Mouse (Mus musculus) skeletal muscle tissue, adult 2 months (tissue): ENCODE data around the gene Zfp318.

ENCODE experiments used
- DNase-seq: peaks from one replicate; pipeline ENCODE4 v3.0.0-alpha.2; 2012; ENCODE audit warnings: low read depth, low spot score

The Zfp318 gene

GRCm38 (mm10) chr17:46446264-46446663 is 62.7 kb downstream of the Zfp318 start:
- no peak for DNase-seq

GRCm38 (mm10) chr17:46452683-46453082 is 69.2 kb downstream of the Zfp318 start:
- DNase-seq = no peak

DNA sequence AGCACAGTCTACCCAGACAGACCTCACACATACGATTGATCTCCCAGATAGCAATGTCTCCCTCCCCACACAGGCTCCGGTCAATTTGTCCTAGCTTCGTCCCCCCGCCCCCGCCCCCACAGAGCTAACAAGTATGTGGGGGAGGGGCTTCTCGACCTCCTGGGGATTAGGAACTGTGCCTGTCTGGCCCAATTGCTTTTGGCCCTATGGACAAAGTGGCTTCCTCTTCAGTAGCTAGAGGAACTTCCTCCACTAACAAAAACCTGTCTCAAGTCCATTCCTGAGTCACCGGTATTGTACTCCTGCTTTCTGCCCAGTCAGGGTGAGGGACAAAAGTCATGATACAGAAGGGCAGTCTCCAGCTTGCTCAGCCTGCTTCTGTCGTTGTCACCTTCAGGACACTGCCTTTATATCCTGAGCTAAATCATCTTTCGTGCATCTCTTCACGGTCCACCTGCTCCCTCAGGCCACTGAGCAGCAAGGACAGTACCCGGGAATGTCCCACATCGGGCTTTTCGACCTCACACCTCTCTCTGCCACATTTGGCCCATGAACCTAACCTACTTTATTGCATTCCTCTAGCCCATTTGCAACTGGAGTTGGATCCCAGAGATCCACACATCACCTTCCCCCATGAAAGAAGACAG is 69.9 kb downstream of the Zfp318 start:
- no peak for DNase-seq

DNA sequence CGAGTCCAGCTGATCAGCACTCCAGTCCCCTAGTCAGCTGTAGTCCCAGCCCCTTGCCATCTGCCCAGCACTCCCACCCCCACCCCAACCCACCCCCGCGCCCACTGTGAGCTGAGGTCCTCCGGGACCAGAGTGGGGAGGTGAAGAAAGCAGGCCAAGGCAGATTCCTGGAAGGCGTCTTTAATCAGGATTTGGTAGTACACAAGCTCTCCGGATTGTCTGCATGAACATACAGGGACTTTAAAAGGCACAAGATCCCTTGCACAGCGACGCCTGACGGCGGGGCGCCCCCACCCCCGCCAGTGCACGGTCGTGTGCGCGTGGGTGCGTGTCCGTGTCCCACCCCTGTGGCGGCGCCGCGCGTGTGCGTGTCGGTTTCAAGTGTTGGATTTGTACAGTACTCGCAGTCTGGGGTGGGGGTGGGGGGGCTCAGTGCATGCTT is 70.5 kb downstream of the Zfp318 start:
- DNase-seq = no peak

DNA sequence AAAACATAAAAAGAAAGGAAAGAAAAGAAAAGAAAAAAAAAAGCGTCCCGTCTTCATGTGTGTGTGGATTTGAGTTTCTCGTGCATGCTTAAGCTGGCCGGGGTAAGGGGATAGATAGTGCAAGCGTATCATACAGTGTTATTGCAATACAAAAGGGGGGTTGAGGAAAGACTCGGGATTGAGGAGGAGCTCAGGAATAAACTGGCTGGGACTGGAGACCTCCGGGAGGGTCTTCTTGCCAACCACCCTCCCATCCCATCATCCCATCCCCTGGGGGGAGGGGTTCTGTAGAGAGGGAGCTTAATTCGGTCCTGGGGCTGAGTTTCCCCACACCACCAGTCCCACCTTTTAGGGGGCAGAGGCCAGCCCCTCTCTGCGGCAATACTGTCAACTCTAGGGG is 71.0 kb downstream of the Zfp318 start:
- DNase-seq = no peak

DNA sequence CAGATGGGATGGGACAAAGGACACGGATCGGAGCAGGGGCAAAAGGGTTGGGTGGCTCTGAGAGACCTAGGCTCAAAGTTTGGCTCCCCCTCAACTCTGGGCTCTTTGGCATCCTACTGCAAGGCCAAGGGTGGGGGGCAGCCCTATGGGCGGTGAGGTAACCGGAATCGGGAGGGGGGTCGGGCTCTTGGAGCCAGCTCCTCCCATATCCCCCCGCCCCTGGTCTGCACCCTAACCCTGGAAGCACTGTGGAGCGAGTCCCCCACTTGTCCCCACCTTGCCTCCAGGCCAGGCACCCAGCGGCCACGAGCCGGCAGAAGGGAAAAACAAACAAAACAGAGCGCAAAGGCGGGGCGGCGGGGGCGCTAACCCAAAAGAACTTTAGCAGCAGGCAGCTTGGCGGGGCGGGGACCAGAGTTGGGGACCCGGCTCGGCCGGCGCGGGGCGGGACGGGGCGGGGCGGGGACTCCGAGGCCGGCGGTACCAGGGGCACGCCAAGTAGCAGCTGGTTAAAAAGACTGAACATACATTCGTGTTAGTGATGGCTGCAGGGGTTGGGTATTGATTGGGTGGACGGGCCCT is 71.7 kb downstream of the Zfp318 start:
- no peak for DNase-seq

DNA sequence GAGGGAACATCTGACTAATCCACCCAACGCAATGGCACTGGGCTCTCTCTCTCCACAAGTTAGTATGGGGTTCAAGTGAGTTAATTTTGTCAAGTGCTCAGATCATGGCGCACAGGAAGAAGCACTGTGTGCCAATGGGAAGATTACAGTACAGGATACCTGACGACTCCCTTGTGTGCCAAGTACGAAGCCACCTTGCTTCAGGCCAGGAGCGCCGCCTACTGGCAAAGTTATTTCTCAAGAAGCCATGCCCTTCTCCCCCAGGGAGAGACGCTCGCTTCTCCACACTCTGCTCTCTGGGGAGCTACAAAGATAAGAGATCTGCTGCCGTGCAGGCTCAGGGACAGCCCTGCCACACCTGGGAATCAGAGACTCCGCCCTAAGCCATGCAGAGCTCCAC is 74.3 kb downstream of the Zfp318 start:
- DNase-seq = peak; percentile 61

GRCm38 (mm10) chr17:46458439-46458838 is 74.9 kb downstream of the Zfp318 start:
- no peak for DNase-seq

- no peak for DNase-seq
These were observed 77.1 kb downstream of the Zfp318 start for GRCm38 (mm10) chr17:46460673-46461072.

DNA sequence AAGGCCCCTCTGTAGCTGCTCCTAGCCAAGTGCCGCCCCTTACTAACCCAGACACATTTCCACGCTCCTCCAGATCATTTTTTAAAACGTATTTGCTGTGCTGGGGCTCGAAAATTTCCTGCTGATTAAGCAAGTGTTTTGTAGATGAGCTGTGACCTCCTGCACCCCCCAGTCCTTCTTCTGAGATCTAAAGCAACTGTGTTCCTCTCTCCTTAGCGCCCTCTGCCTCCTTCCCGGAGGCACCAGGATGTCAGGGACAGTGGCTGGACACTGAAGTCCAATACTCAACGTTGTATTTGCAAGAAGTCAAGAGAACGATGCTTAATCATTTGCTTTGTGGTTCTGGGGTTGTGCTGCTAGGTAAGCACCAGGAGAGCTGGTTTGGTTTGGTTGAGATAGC is 77.8 kb downstream of the Zfp318 start:
- DNase-seq = no peak

GRCm38 (mm10) chr17:46462226-46462625 is 78.7 kb downstream of the Zfp318 start:
- DNase-seq = no peak

GRCm38 (mm10) chr17:46467830-46468229 is 84.3 kb downstream of the Zfp318 start:
- no peak for DNase-seq
